Mouse (Mus musculus) splenic B cell, adult 2 months (primary cell): Measurements from ENCODE around the gene Spata32.

Experiments used
- DNase-seq: peaks from one replicate; pipeline ENCODE4 v3.0.0-alpha.2; 2011; ENCODE audit warnings: low read depth, low spot score
- H3K27me3 ChIP-seq: 2 replicates; pipeline ENCODE4 v1.6.1; 2012; ENCODE audit warnings: mild to moderate bottlenecking, low read length, moderate library complexity, mixed read lengths; ENCODE audit not compliant: control insufficient read depth, poor library complexity, insufficient read depth, severe bottlenecking
- H3K36me3 ChIP-seq: 2 replicates; pipeline ENCODE4 v1.6.1; 2012; ENCODE audit warnings: mild to moderate bottlenecking, low read length, moderate library complexity, mixed read lengths; ENCODE audit not compliant: control insufficient read depth, poor library complexity, insufficient read depth, severe bottlenecking

Spata32 gene

DNA sequence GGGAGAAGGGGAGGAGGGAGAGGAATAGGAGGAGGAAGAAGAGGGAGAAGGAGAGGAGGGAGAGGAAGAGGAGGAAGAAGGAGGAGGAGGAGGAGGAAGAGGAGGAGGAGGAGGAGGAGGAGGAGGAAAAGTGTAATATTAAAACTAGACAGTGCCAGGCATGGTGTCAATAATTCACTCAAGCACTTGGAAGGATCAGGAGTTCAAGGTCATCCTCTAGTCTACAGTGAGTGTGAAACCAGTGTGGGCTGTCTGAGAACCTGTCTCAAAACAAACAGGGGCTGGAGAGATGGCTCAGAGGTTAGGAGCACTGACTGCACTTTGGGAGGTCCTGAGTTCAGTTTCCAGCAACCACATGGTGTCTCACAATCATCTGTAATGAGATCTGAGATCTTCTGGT is 15.9 kb downstream of the Spata32 start:
- Histone ChIP-seq H3K36me3 (peaks cover 6% of the 10 kb centered on the region), H3K27me3 (no peaks in the 10 kb centered on the region)

DNA sequence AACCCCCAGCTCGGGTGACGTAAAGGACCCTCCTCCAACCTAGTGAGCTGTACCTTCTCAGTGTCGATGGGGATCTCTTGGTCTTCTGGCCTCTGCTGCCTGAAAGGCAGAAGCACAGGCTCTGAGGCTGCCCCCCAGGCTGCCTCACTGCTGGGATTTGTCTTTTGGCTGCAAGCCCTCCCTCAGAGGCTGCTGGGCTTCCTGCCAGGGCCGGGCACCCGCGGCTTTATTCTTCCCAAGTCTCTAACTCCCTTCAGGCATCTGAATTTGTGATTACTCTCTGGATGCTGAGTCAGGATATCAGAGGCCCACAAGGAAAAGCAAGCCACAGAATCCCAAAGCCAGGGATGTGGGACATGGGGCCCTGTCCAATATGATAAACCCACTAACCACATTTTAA is 16.6 kb downstream of the Spata32 start:
- Histone ChIP-seq H3K27me3 (no peaks in the 10 kb centered on the region), H3K36me3 (peaks cover 9% of the 10 kb centered on the region)
- DNase-seq: no peak

More for the DNA sequence above, 15.9 kb downstream of the Spata32 start:
- DNase-seq: no peak

DNA sequence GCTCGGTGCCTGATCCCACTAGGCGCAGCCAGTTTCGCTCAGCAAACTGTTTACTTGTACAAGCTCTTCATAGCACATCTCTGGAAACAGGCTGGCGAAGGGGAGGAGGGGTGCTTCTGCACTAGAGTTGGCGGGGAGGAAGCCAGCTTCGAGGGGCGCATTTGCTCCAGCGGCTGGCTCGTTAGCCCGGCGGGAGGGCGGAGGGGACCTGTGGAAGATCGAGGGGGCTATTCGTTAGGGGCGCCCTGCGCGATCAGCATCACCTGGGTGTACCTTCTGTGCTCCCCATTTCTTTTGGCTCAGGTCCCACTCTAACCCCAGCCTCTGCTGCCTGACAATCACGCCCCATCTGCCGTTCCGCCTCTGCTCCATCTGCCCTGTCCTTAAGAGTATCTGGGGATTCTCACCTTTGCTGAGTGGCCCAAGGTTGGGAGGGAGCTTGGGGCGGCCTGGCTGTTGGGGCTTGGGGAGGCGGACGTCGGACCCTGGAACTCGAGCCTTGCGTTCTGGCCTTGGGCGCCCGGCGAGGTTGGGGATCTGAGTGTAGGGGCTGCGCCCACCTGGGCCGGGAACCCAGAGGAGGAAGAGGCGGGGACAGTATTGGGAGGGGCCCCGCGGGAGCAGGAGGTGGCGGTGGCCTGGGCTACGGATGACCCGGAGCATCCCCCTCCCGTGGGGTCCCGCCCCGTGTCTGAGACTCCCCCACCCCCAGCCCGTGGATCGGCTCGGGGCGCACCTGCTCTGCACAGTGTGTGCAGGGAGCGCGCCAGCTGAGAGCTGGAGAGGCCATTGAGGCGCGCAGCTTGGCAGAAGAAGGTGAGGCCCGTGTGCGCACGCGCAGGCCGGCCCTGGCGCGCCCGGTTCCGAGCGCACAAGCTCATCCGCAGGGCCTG is 19.1 kb downstream of the Spata32 start:
- peaks cover 21% of the 10 kb centered on the region for H3K36me3 ChIP-seq
- no peak for DNase-seq

DNA sequence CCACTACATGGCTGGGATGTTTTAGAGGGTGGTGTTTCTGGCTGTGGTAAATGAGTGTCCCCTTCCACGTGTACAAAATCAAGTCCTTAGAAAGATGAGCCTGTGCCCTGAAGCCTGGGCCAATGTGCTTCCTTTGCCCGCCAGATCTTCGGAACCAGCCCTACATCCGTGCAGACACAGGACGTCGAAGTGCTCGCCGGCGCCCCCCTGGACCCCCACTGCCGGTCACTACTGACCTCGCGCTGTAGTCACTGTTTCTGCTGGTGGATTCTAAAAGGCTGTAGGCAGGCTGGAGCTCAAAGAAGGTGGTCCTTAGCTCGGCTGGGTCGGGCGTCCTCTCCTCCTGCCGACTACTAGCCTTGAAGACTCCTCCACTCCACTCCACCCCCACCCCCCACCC is 19.9 kb downstream of the Spata32 start:
- DNase-seq: no peak
- H3K36me3 ChIP-seq: peaks cover 28% of the 10 kb centered on the region
- no peaks in the 10 kb centered on the region for H3K27me3 ChIP-seq

More for the DNA sequence above, 19.1 kb downstream of the Spata32 start:
- H3K27me3 ChIP-seq: no peaks in the 10 kb centered on the region

DNA sequence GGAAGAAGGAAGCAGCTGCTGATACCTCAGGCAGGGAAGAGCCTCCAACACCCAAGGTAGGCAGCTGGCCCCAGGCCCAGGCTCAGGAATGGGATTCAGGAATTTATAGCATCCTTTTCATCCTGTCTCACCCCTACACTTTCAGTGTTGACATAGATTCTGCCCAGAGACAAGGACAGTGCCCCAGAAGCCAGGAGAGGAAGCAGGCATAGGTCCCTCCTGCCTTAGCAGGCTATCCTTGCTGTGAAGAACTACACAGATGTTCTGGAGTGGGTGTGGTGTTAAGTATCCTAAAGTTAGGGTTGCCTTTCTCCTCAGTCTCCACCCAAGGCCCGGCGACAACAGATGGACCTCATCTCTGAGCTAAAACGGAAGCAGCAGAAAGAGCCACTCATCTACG is 20.9 kb downstream of the Spata32 start:
- Histone ChIP-seq H3K36me3 (peaks cover 37% of the 10 kb centered on the region), H3K27me3 (no peaks in the 10 kb centered on the region)
- DNase-seq: no peak

DNA sequence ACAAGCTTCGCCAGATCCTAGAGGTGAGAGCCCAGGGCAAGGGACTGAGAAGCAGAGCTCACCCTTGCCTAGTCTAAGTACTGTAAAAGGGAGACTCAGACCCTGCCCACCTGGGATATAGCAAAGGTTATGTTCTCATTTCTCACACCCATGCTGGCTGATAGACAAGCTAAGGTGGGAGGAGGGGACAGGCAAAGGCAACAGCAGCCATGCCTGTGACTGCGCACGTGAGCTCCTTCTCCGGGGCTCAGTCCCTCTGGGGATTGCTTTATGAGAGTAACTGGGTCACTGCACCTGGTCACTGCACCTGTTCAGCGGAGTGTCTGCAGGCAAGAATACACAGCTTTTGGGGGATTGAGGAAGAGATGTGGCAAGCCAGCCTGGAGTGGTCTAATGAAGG is 22.6 kb downstream of the Spata32 start:
- DNase-seq: no peak
- H3K36me3 ChIP-seq: peaks cover 40% of the 10 kb centered on the region

DNA sequence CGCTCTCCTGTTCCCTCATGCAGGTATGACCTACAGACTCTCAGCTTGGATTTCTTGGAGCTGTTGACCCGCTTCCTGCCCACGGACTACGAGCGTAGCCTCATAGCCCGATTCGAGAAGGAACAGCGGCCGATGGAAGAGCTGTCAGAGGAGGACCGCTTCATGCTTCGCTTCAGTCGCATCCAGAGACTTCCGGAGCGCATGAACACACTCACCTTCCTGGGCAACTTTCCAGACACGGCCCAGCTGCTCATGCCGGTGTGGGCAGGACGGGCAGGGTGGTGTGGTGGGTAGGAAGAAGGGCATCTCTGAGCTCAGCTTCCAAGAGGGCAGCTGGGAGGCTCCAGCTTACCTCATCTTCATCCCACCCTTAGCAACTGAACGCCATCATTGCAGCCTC is 23.0 kb downstream of the Spata32 start:
- H3K27me3 ChIP-seq: no peaks in the 10 kb centered on the region
- H3K36me3 ChIP-seq: peaks cover 44% of the 10 kb centered on the region
- DNase-seq: no peak

More for the DNA sequence above, 22.6 kb downstream of the Spata32 start:
- H3K27me3 ChIP-seq: no peaks in the 10 kb centered on the region

DNA sequence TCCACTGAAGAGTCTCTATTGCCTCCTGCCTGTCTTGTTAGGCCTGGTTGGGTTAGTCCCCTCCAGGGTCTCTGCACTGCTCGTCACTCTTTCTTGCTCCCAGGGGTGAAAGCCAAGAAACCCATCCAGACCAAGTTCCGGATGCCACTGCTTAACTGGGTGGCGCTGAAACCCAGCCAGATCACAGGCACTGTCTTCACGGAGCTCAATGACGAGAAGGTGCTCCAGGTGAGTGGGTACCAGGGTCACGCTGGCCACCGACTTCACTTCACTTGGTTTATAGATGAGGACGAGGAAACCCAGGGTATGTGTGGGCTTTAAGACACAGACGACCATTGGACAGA is 24.4 kb downstream of the Spata32 start:
- Histone ChIP-seq H3K36me3 (peaks cover 46% of the 10 kb centered on the region), H3K27me3 (no peaks in the 10 kb centered on the region)
- no peak for DNase-seq

DNA sequence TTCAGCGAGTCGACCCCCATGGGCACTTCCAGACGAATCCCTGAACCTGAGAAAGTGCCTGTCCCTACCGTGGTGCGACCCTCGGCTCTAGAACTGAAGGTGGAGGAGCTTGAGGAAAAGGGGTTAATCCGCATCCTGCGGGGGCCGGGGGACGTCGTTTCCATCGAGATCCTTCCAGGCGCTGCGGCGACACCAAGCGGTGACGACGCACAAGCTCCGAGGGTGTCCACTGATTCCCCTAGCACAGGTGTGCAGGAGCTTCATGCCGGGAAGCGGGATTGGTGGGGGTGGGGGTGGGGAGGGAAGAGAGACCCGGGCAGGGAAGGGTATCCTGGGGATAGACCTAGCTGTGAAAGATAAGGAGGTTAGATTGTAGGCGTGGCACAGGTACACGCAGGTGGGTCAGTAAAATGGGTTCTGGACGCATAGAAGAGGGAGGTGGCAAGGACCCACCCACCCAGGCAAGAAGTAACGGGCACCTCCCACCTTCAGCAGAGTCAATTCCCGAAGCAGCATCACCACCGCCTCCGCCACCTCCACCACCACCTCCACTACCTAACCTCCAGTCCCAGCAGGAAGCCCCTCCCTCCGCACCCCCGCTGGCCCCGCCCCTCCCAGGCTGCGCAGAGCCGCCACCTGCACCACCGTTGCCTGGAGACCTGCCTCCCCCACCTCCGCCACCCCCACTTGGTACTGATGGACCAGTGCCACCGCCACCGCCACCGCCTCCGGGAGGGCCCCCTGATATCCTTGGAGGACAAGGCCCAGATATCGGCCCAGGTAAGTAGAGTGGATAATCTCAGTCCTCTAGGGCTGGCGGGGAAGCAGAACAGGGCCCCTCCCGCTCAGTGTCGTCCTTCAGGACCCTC is 25.0 kb downstream of the Spata32 start:
- DNase-seq: no peak
- no peaks in the 10 kb centered on the region for H3K27me3 ChIP-seq
- H3K36me3 ChIP-seq: peaks cover 47% of the 10 kb centered on the region

DNA sequence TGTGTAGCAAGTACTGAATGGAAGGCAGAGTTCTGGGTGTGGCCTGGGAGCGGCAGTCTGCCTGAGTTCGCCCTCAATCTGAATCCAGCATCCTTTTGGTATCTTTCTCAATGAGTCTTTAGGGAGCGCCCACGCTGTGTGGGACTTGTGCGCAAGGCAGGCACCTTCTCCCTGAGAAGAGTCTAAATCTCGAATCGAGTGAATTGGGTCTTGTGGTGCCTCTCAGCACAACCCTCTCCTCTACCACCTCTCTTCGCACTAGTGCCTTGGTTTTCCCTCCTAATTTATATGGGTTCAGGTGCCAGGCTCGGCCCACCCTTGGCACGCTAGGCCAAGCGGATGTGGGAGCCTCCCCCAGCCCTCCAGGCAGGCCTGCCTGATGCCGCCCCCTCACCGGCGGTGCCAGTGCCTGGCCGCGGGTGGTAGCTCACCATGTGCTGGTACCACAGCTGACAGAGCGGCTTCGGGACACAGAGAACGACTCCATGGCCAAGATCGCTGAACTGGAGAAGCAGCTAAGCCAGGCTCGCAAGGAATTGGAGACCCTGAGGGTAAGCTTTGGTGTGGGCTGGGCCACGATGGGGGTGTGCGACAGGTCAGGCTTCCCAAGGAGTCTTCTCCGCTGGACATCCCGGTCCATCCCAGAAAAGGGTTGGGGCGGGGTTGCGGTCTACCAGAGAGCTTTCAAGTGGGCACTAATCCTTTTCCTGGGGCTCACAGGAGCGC is 25.8 kb downstream of the Spata32 start:
- H3K27me3 ChIP-seq: no peaks in the 10 kb centered on the region
- peaks cover 44% of the 10 kb centered on the region for H3K36me3 ChIP-seq
- DNase-seq: no peak

DNA sequence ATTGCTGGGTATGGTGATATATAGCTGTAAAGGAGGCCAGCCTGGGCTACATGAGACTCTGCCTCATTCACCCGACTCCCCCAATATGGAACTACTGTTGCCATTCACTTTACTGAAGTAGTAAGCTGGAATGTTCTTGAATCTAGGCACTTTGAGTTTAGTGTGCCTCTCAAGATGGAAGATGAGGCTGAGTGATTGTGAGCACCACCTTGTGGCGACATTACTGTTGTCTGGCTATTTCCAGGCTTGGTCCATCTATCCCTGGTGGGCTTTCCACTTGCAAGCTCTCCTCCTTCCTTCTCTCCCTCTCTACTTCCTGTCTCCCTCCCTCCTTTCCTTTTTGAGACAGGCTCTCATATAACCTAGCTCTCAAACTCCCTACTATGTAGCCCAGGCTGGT is 33.3 kb downstream of the Spata32 start:
- Histone ChIP-seq H3K36me3 (peaks cover 23% of the 10 kb centered on the region), H3K27me3 (no peaks in the 10 kb centered on the region)
- peak; percentile 79 for DNase-seq

DNA sequence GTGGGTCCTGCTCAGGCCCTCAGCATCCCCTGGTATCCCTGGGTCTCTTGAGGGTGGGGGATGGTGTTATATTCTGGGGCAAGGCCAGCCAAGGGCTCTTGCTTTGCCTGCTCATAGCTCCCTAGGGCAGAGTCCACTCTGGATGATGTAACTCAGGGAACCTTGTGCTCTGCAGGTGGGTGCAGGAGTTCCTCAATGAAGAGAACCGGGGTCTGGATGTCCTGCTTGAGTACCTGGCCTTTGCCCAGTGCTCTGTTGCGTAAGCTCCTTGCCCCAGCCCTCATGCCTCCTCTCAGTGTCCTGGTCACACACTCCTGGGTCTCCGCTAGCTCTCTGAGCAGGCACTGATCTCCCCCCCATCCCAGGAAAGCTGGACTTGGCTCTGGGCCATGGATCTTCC is 36.3 kb downstream of the Spata32 start:
- Histone ChIP-seq H3K36me3 (peaks cover 19% of the 10 kb centered on the region), H3K27me3 (no peaks in the 10 kb centered on the region)
- DNase-seq: no peak

DNA sequence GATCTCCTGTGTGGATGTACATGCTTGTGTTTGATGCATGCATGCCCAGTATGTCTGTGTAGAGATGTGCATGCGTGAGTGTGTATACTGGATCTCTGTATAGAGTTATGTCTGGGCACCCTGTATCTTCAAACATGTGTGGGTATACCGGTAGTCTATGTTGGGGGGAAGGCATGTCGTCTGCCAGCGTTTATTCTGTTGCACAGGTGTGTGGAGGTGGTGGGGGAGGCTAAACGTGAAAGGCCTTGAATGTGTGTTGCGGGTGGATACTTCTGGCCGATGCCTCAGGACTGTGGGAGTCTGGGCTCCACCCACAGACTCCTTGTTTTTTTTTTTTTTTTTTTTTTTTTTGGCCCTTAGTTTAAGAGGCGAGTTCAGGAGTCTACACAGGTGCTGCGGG is 36.9 kb downstream of the Spata32 start:
- peaks cover 16% of the 10 kb centered on the region for H3K36me3 ChIP-seq
- DNase-seq: no peak

DNA sequence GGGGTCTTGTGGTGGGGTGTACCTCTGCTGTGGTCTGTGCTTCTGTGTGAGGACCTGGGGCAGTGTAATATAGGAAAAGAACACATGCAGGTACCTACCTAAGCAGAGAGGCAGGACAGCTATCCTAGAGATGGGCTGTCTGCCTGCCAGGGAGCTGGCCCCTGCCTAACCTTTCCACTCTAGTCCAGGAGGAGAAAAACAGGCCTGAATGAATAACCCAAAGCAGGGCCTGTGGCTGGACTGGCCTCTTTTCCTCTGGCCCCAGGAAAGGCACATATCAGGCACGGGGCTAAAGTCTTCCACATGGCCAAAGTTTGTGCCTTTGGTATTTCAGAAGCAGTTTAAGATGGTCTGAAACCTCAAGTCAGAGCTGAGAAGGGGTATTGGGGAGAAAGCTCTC is 37.8 kb downstream of the Spata32 start:
- peaks cover 15% of the 10 kb centered on the region for H3K36me3 ChIP-seq
- no peak for DNase-seq
- H3K27me3 ChIP-seq: no peaks in the 10 kb centered on the region

More for the DNA sequence above, 36.9 kb downstream of the Spata32 start:
- H3K27me3 ChIP-seq: no peaks in the 10 kb centered on the region
